Mouse (Mus musculus): ENCODE measurements around the gene Acap3. TPM values are rescaled to one million over a fixed set of nuclear protein-coding genes. Genes with fewer than 3 reads are reported as not detected.

Acap3 gene
- polyA plus RNA-seq, 1 experiment from 2014 or later: 67.8 TPM

DNA sequence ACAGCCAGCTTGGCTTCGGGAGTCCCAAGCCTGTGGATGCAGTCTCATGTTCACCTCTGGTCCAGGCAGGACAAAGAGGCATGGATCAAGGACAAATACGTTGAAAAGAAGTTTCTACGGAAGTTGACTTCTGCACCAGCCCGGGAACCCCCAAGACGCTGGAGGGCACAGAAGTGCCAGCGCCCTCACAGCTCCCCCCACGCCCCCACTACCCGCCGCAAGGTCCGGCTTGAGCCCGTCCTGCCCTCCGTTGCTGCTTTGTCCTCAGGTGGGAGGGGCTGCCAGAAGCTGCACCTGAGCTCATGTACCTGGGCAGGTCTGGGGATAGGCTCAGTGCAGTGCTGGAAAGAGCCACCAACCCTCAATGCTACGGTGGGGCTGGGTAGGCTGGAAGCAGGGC lies 11.6 kb downstream of the Acap3 start:
- 99% methylated on average over 12 of the region's 13 CpGs for WGBS
- peaks cover 70% of the 10 kb centered on the region for H3K36me3 ChIP-seq (ENCODE audit: control insufficient read depth, insufficient read depth, low read length)
- H3K4me1 ChIP-seq (ENCODE audit: control insufficient read depth, insufficient read depth, low read length): no peaks in the 10 kb centered on the region
- no peak overlapping the region for H3K9ac ChIP-seq (replicated peaks; ENCODE audit: low read depth, low read length)
- H3K4me2 ChIP-seq (ENCODE audit: low read depth, low read length): no peak overlapping the region
- H3K27me3 ChIP-seq (ENCODE audit: control insufficient read depth, insufficient read depth, low read length): no peaks in the 10 kb centered on the region
- no peak overlapping the region for H3K4me3 ChIP-seq (ENCODE audit: low read depth, low read length)
- no peaks in the 10 kb centered on the region for H3K9me3 ChIP-seq (ENCODE audit: control insufficient read depth, low read length)
- ATAC-seq (ENCODE audit: low read depth): no peak
- H3K27ac ChIP-seq (ENCODE audit: low read depth, low read length): no peak overlapping the region

DNA sequence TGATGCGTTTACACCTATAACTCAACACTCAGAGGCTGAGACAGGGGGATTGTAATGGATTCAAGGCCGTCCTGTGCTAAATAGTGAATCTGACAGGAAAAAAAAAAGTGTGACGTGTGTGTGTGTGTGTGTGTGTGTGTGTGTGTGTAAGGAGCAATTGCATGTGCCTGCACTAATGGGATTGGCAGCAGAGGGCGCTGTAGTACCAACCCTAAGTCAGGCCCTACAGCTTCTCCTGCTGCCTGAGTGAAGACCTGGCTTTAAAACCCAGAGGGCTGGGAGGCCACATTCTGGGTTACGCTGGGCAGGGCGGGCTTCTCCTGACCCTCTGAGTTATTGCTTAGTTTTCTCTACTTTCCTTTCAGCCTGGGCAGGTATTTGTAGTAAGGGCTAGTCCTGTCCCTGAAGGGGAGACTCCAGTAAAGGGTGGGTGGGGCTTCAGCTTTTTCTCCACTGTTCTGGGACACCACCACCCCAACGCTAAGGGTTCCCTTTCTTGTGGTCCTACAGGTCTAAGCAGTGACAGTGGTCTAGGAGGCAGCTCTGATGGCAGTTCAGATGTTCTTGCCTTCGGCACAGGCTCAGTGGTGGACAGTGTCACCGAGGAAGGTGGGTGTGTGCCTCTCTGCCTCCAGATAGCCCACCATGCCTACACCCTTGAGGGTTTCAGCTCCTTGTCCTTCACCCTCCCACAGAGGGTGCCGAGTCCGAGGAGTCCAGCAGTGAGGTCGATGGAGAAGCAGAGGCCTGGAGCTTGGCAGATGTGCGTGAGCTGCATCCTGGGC lies 12.9 kb downstream of the Acap3 start:
- H3K9ac ChIP-seq (replicated peaks; ENCODE audit: low read depth, low read length): no peak overlapping the region
- 93% methylated on average over 13 of the region's 13 CpGs for WGBS
- H3K4me2 ChIP-seq (ENCODE audit: low read depth, low read length): no peak overlapping the region
- no peaks in the 10 kb centered on the region for H3K9me3 ChIP-seq (ENCODE audit: control insufficient read depth, low read length)
- no peaks in the 10 kb centered on the region for H3K4me1 ChIP-seq (ENCODE audit: control insufficient read depth, insufficient read depth, low read length)
- no peak overlapping the region for H3K4me3 ChIP-seq (ENCODE audit: low read depth, low read length)
- no peak for ATAC-seq (ENCODE audit: low read depth)
- peaks cover 64% of the 10 kb centered on the region for H3K36me3 ChIP-seq (ENCODE audit: control insufficient read depth, insufficient read depth, low read length)
- no peaks in the 10 kb centered on the region for H3K27me3 ChIP-seq (ENCODE audit: control insufficient read depth, insufficient read depth, low read length)
- no peak overlapping the region for H3K27ac ChIP-seq (ENCODE audit: low read depth, low read length)

DNA sequence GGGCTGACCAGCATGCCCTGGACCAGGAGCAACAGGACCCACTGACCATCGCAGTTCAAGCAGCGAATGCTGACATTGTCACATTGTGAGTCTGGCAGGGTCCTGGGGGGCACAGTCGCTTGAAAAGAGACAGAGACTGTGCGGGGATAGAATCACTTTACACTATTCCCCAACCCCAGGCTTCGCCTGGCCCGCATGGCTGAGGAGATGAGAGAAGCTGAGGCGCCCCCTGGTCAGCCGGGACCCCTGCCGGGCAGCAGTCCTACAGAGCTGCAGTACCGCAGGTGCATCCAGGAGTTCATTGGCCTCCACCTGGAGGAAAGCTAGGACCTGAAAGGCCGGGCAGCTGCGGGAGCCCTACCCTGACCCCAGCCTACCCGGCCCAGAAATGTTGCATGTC lies 14.0 kb downstream of the Acap3 start:
- H3K9me3 ChIP-seq (ENCODE audit: control insufficient read depth, low read length): no peaks in the 10 kb centered on the region
- H3K27ac ChIP-seq (ENCODE audit: low read depth, low read length): no peak overlapping the region
- H3K36me3 ChIP-seq (ENCODE audit: control insufficient read depth, insufficient read depth, low read length): peaks cover 53% of the 10 kb centered on the region
- H3K4me1 ChIP-seq (ENCODE audit: control insufficient read depth, insufficient read depth, low read length): no peaks in the 10 kb centered on the region
- H3K9ac ChIP-seq (replicated peaks; ENCODE audit: low read depth, low read length): no peak overlapping the region
- ATAC-seq (ENCODE audit: low read depth): no peak
- H3K4me2 ChIP-seq (ENCODE audit: low read depth, low read length): no peak overlapping the region
- 88% methylated on average over 13 of the region's 13 CpGs for WGBS
- H3K27me3 ChIP-seq (ENCODE audit: control insufficient read depth, insufficient read depth, low read length): no peaks in the 10 kb centered on the region
- H3K4me3 ChIP-seq (ENCODE audit: low read depth, low read length): no peak overlapping the region

DNA sequence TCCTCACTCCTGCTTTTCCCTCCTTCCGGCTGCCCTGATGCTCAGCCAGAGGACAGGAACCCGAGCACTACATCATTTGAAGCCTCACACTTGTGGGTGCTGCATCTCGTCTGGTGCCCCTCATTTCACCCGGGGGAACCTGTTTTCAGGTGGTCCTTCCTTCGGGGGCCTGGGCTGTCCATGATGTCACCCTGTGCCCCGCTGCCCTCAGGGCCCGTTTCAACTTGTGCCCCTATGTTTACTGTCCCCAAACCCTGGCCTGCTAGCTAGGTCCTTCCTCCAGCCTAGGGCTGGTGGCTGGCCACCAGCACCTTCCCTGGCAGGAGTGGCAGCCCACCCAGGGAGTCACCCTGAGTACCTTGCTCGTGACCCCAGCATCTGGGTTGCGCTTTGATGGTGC lies 14.5 kb downstream of the Acap3 start:
- no peak for ATAC-seq (ENCODE audit: low read depth)
- no peaks in the 10 kb centered on the region for H3K27me3 ChIP-seq (ENCODE audit: control insufficient read depth, insufficient read depth, low read length)
- WGBS: 84% methylated on average over 9 of the region's 9 CpGs
- H3K36me3 ChIP-seq (ENCODE audit: control insufficient read depth, insufficient read depth, low read length): peaks cover 48% of the 10 kb centered on the region
- no peak overlapping the region for H3K27ac ChIP-seq (ENCODE audit: low read depth, low read length)
- H3K4me2 ChIP-seq (ENCODE audit: low read depth, low read length): no peak overlapping the region
- no peaks in the 10 kb centered on the region for H3K9me3 ChIP-seq (ENCODE audit: control insufficient read depth, low read length)
- no peak overlapping the region for H3K9ac ChIP-seq (replicated peaks; ENCODE audit: low read depth, low read length)
- H3K4me1 ChIP-seq (ENCODE audit: control insufficient read depth, insufficient read depth, low read length): no peaks in the 10 kb centered on the region
- no peak overlapping the region for H3K4me3 ChIP-seq (ENCODE audit: low read depth, low read length)

DNA sequence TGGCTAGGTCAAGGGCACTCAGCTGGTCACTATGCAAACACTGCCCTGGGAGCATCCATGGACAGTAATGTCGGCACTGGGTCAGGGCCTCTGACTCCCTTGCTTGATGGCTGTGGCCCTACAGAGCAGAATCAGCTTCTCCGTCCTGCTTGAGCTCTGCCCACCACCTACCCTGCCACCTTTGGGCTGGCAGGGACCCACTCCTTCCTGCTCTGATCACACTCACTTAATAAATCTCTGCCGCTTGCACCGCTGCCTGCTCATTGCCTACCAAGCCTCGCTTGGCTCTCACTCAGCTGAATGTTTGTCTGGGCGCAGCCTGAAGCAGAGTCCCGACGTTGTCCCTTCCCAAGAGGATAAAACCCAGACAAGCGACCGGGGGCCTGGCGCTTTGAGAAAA lies 15.4 kb downstream of the Acap3 start:
- peaks cover 41% of the 10 kb centered on the region for H3K36me3 ChIP-seq (ENCODE audit: control insufficient read depth, insufficient read depth, low read length)

DNA sequence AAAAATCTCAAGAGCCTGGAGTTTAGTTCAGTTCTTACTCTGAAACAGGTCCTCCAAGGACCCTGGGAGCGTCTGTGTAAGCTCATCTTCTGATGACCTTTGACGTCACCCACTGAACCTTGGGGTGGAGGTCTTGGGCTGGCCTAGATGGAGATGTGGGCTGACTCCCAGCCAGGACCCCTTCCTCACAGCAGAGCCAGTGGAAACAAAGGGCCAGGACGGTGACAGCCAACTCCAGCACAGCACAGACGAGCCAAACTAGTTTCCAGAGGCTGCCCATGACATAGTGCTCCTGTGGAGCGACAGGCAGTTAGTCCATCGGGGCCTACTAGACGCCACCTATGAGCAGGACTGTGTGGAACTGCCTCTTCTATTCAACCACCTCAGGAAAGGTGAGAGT lies 16.7 kb downstream of the Acap3 start:
- Histone ChIP-seq H3K4me1 (ENCODE audit: control insufficient read depth, insufficient read depth, low read length) (no peaks in the 10 kb centered on the region), H3K36me3 (ENCODE audit: control insufficient read depth, insufficient read depth, low read length) (peaks cover 28% of the 10 kb centered on the region), H3K27ac (ENCODE audit: low read depth, low read length) (no peak overlapping the region), H3K9ac (replicated peaks; ENCODE audit: low read depth, low read length) (no peak overlapping the region), H3K4me3 (ENCODE audit: low read depth, low read length) (no peak overlapping the region), H3K4me2 (ENCODE audit: low read depth, low read length) (no peak overlapping the region), H3K27me3 (ENCODE audit: control insufficient read depth, insufficient read depth, low read length) (no peaks in the 10 kb centered on the region), H3K9me3 (ENCODE audit: control insufficient read depth, low read length) (no peaks in the 10 kb centered on the region)
- 80% methylated on average over 7 of the region's 7 CpGs for WGBS
- ATAC-seq (ENCODE audit: low read depth): no peak

More for the DNA sequence above, 15.4 kb downstream of the Acap3 start:
- Histone ChIP-seq H3K9ac (replicated peaks; ENCODE audit: low read depth, low read length) (no peak overlapping the region), H3K9me3 (ENCODE audit: control insufficient read depth, low read length) (no peaks in the 10 kb centered on the region), H3K27ac (ENCODE audit: low read depth, low read length) (no peak overlapping the region), H3K4me3 (ENCODE audit: low read depth, low read length) (no peak overlapping the region), H3K4me1 (ENCODE audit: control insufficient read depth, insufficient read depth, low read length) (no peaks in the 10 kb centered on the region), H3K4me2 (ENCODE audit: low read depth, low read length) (no peak overlapping the region), H3K27me3 (ENCODE audit: control insufficient read depth, insufficient read depth, low read length) (no peaks in the 10 kb centered on the region)
- 88% methylated on average over 11 of the region's 11 CpGs for WGBS
- ATAC-seq (ENCODE audit: low read depth): no peak

DNA sequence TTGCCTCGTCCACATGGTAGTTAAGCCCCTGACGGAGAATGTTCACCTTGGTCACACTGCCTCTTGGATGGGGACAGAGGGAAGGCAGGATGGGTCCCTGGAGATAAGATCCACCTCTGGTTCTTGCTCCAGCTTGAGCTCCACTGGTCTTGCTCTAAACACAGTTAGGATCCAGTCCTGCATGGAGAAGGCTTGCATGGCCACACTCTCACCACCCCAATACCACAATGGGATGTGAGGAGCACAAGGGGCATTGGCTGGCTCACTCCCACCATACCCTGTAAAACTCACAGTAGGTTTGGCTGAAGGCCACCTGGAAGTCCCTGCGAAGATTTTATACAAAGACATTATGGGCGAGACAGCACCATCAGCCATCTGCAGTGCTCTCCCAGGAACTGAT lies 17.1 kb downstream of the Acap3 start:
- Histone ChIP-seq H3K4me1 (ENCODE audit: control insufficient read depth, insufficient read depth, low read length) (no peaks in the 10 kb centered on the region), H3K9ac (replicated peaks; ENCODE audit: low read depth, low read length) (no peak overlapping the region), H3K27ac (ENCODE audit: low read depth, low read length) (no peak overlapping the region), H3K4me3 (ENCODE audit: low read depth, low read length) (no peak overlapping the region), H3K4me2 (ENCODE audit: low read depth, low read length) (no peak overlapping the region), H3K36me3 (ENCODE audit: control insufficient read depth, insufficient read depth, low read length) (peaks cover 23% of the 10 kb centered on the region), H3K27me3 (ENCODE audit: control insufficient read depth, insufficient read depth, low read length) (no peaks in the 10 kb centered on the region), H3K9me3 (ENCODE audit: control insufficient read depth, low read length) (no peaks in the 10 kb centered on the region)
- 87% methylated on average over 4 of the region's 4 CpGs for WGBS
- no peak for ATAC-seq (ENCODE audit: low read depth)

DNA sequence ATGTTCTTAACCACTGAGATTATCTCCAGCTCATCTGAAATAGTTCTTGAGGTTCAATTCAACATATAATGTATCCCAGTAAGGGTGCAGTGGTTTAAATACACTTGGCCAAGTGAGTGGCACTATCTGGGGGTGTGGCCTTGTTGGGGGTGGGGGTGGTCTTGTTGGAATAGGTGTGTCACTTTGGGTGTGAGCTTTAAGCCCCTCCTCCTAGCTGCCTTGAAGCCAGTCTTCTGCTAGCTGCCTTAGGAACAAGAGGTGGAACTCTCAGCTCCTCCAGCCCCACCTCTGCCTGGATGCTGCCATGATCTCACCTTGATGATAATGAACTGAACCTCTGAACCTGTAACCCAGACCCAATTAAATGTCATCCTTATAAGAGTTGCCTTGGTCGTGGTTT lies 40.4 kb downstream of the Acap3 start:
- Histone ChIP-seq H3K4me1 (ENCODE audit: control insufficient read depth, insufficient read depth, low read length) (no peaks in the 10 kb centered on the region), H3K36me3 (ENCODE audit: control insufficient read depth, insufficient read depth, low read length) (no peaks in the 10 kb centered on the region), H3K27me3 (ENCODE audit: control insufficient read depth, insufficient read depth, low read length) (no peaks in the 10 kb centered on the region), H3K27ac (ENCODE audit: low read depth, low read length) (no peak overlapping the region), H3K9ac (replicated peaks; ENCODE audit: low read depth, low read length) (no peak overlapping the region), H3K4me3 (ENCODE audit: low read depth, low read length) (no peak overlapping the region), H3K4me2 (ENCODE audit: low read depth, low read length) (no peak overlapping the region), H3K9me3 (ENCODE audit: control insufficient read depth, low read length) (no peaks in the 10 kb centered on the region)
- no peak for ATAC-seq (ENCODE audit: low read depth)
- 71% methylated on average over 1 of the region's 1 CpGs for WGBS

DNA sequence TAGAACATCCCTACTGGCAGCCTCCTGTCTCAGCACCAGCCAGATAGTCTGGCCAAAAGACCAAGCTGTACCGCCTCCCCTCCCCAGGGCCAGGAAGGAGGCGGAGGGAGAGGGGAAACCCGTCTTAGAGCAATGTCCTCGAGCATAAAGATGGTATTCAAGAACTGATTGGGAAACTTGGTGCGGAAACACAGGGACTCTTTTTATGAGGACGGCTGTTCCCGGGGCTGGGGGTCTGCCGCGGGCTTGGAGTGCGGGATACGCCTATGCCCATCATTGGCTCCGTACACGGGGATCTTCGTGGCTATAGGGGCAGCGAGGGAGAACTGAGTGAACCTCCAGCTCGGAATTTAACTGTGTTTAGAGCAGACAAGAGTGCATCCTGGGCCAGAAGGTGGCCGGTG lies 51.4 kb downstream of the Acap3 start:
- peak overlapping the region; percentile 76 for H3K27ac ChIP-seq (ENCODE audit: low read depth, low read length)
- peaks cover 16% of the 10 kb centered on the region for H3K4me1 ChIP-seq (ENCODE audit: control insufficient read depth, insufficient read depth, low read length)
- peak; percentile 48 for ATAC-seq (ENCODE audit: low read depth)
- no peaks in the 10 kb centered on the region for H3K27me3 ChIP-seq (ENCODE audit: control insufficient read depth, insufficient read depth, low read length)
- H3K36me3 ChIP-seq (ENCODE audit: control insufficient read depth, insufficient read depth, low read length): peaks cover 7% of the 10 kb centered on the region; the same call in 1 of the 2 replicates
- peak overlapping the region; percentile 84 for H3K9ac ChIP-seq (replicated peaks; ENCODE audit: low read depth, low read length)
- H3K9me3 ChIP-seq (ENCODE audit: control insufficient read depth, low read length): no peaks in the 10 kb centered on the region
- 2% methylated on average over 17 of the region's 17 CpGs for WGBS
- H3K4me3 ChIP-seq (ENCODE audit: low read depth, low read length): peak overlapping the region; percentile 93
- H3K4me2 ChIP-seq (ENCODE audit: low read depth, low read length): peak overlapping the region; percentile 93

All from neural tube, embryonic 14.5 days (tissue).